Comparison of ENCODE assay signal across 8 mouse cellular contexts in the genomic region with DNA sequence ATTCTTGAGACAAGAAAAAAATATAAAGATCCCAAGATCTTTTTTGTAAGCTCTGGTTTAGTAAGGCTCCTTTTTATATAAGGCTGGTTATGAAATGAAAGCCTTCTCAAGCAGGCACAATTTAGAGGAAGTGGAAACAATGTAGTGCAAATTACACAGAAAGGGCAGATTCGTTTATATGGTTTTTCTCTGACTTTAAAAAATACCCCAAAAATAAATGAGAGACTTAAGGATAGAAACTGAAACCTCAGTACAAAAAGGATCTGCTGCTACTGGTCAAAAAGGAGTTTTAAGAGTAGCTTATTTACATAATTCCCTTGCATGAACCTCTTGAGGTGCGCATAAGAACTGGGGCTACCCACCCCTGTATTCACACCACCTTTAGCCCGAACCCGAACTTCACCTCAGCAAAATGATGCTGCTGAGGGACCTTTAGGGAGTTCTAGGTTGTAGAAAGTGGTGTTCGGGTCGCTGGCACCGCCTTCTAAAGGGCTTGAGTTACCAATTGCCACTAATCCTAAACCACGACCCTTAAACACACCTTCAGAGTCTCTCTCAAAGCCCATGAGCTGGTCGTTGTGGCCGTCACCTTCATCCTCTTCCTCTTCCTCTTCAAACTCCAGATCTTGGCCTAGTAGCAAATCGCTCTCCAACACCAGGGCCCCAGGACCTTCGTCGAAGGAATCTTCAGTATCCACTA. TPM values are rescaled to one million over a fixed set of nuclear protein-coding genes. Genes with fewer than 3 reads are reported as not detected.
DNase-seq lines count a peak whose midpoint lies in the region; ATAC-seq and TF ChIP-seq lines count a peak whose summit lies in the region.

No protein-coding gene starts in this region.

- peaks cover 12% of the 10 kb centered on the region; the same call in 1 of the 2 replicates for H3K4me1 ChIP-seq in lung, postnatal 0 days (ENCODE audit: insufficient read depth, low read depth, low read length)
- H3K4me1 ChIP-seq in embryonic fibroblast, embryonic 13.5 days (ENCODE audit: control insufficient read depth, insufficient read depth, low read length): no peaks in the 10 kb centered on the region
- H3K4me1 ChIP-seq in limb, embryonic 10.5 days: peaks cover 21% of the 10 kb centered on the region
- peaks cover 17% of the 10 kb centered on the region for H3K4me1 ChIP-seq in olfactory bulb, adult 2 months (ENCODE audit: control insufficient read depth, insufficient read depth, low read length)

- no peak for TF ChIP-seq CTCF in lung, postnatal 0 days (IDR thresholded peaks at IDR 0.05)
- no peak for TF ChIP-seq CTCF in embryonic fibroblast, embryonic 13.5 days (IDR thresholded peaks at IDR 0.05; ENCODE audit: borderline replicate concordance, insufficient read depth, low read length)
- no peak for TF ChIP-seq CTCF in olfactory bulb, adult 2 months (IDR thresholded peaks at IDR 0.05; ENCODE audit: insufficient read depth, low read depth, low read length)

- no peak for ATAC-seq in lung, postnatal 0 days

- peaks cover 56% of the 10 kb centered on the region for H3K36me3 ChIP-seq in lung, postnatal 0 days (ENCODE audit: insufficient read depth, low read length)
- H3K36me3 ChIP-seq in limb, embryonic 10.5 days: peaks cover 87% of the 10 kb centered on the region

- no peak for TF ChIP-seq EP300 in lung, postnatal 0 days (IDR thresholded peaks at IDR 0.05)

- H3K9me3 ChIP-seq in lung, postnatal 0 days (ENCODE audit: low read length): no peaks in the 10 kb centered on the region
- peaks cover 4% of the 10 kb centered on the region; the same call in 1 of the 2 replicates for H3K9me3 ChIP-seq in limb, embryonic 10.5 days (replicated peaks)

- H3K9ac ChIP-seq in lung, postnatal 0 days (replicated peaks; ENCODE audit: low read depth): peak overlapping the region; percentile 51

- no peak; the same call in 1 of the 2 replicates for TF ChIP-seq POLR2A in embryonic fibroblast, embryonic 13.5 days (IDR thresholded peaks at IDR 0.05; ENCODE audit: low read depth, low read length)
- TF ChIP-seq POLR2A in olfactory bulb, adult 2 months (IDR thresholded peaks at IDR 0.05; ENCODE audit: insufficient read depth, low read depth, low read length): no peak

- H3K4me3 ChIP-seq in lung, postnatal 0 days (ENCODE audit: low read depth, low read length): peak overlapping the region; percentile 86
- H3K4me3 ChIP-seq in embryonic fibroblast, embryonic 13.5 days (ENCODE audit: insufficient read depth, low read length): peak overlapping the region; percentile 67
- H3K4me3 ChIP-seq in limb, embryonic 10.5 days: peak overlapping the region; percentile 87
- H3K4me3 ChIP-seq in olfactory bulb, adult 2 months (ENCODE audit: insufficient read depth, low read depth, low read length): peak overlapping the region; percentile 69

- WGBS in lung, postnatal 0 days: 10% methylated on average over 13 of the region's 13 CpGs
- 23% methylated on average over 13 of the region's 13 CpGs for WGBS in limb, embryonic 10.5 days
- WGBS in olfactory bulb, adult 2 months: 10% methylated on average over 13 of the region's 13 CpGs

- peak overlapping the region; percentile 78 for H3K4me2 ChIP-seq in lung, postnatal 0 days (replicated peaks; ENCODE audit: low read depth, low read length)

- DNase-seq in lung, postnatal 0 days (ENCODE audit: low spot score): no peak
- DNase-seq in lung, postnatal 10 days: no peak
- no peak for DNase-seq in limb, embryonic 10.5 days (ENCODE audit: low spot score)
- DNase-seq in layer of hippocampus, postnatal 14 days (ENCODE audit: low spot score in 2 of 2): no peak
- DNase-seq in frontal cortex, postnatal 36 days (ENCODE audit: low spot score in 2 of 2): no peak
- DNase-seq in kidney, postnatal 10 days: no peak

- H3K27me3 ChIP-seq in lung, postnatal 0 days (replicated peaks; ENCODE audit: insufficient read depth, low read length): no peaks in the 10 kb centered on the region
- H3K27me3 ChIP-seq in limb, embryonic 10.5 days (ENCODE audit: low read depth, poor library complexity, severe bottlenecking): no peaks in the 10 kb centered on the region

- H3K27ac ChIP-seq in lung, postnatal 0 days (ENCODE audit: low read length): peak overlapping the region; percentile 67
- H3K27ac ChIP-seq in embryonic fibroblast, embryonic 13.5 days (ENCODE audit: insufficient read depth, low read length): peak overlapping the region; percentile 23
- H3K27ac ChIP-seq in limb, embryonic 10.5 days: peak overlapping the region; percentile 95
- peak overlapping the region; percentile 25; the same call in 1 of the 2 replicates for H3K27ac ChIP-seq in olfactory bulb, adult 2 months (ENCODE audit: insufficient read depth, low read depth, low read length)

RNA-seq across cellular contexts. Expression of gene Zfp513, which starts 0.9 kb away (rescaled TPM):
- 6.6 and 7.4 TPM in 2 replicates for polyA plus RNA-seq in lung, postnatal 0 days (2015; fragmentation: Nextera tagmentation; extraction: Ambion mirVana)
- polyA plus RNA-seq in embryonic fibroblast, embryonic 13.5 days (2011; ENCODE audit: insufficient read length, low read depth, missing spikeins): 18.6 and 20.3 TPM in 2 replicates
- 11.8 and 11.9 TPM in 2 replicates for polyA plus RNA-seq in limb, embryonic 10.5 days (2016; fragmentation: Nextera tagmentation; extraction: Ambion mirVana)
- not detected in 2 replicates for polyA plus RNA-seq in olfactory bulb, adult 2 months (2012; ENCODE audit: insufficient read depth, insufficient read length, low replicate concordance, missing spikeins)
- total RNA-seq in layer of hippocampus, postnatal 14 days (2021): 10 to 100 TPM; 25.5 to 31.3 TPM

RNA-seq across cellular contexts. Expression of gene Eif2b4, which starts 8.0 kb away (rescaled TPM):
- polyA plus RNA-seq in lung, postnatal 0 days (2015; fragmentation: Nextera tagmentation; extraction: Ambion mirVana): 44.4 and 45.0 TPM in 2 replicates
- polyA plus RNA-seq in embryonic fibroblast, embryonic 13.5 days (2011; ENCODE audit: insufficient read length, low read depth, missing spikeins): 19.8 and 21.6 TPM in 2 replicates
- polyA plus RNA-seq in limb, embryonic 10.5 days (2016; fragmentation: Nextera tagmentation; extraction: Ambion mirVana): 85.7 and 89.6 TPM in 2 replicates
- polyA plus RNA-seq in olfactory bulb, adult 2 months (2012; ENCODE audit: insufficient read depth, insufficient read length, low replicate concordance, missing spikeins): not detected in 2 replicates
- total RNA-seq in layer of hippocampus, postnatal 14 days (2021): 10 to 100 TPM; 48.1 to 55.2 TPM

RNA-seq across cellular contexts. Expression of gene Snx17, which starts 8.2 kb away (rescaled TPM):
- 103 and 106 TPM in 2 replicates for polyA plus RNA-seq in lung, postnatal 0 days (2015; fragmentation: Nextera tagmentation; extraction: Ambion mirVana)
- 91.9 and 113 TPM in 2 replicates for polyA plus RNA-seq in embryonic fibroblast, embryonic 13.5 days (2011; ENCODE audit: insufficient read length, low read depth, missing spikeins)
- 128 and 140 TPM in 2 replicates for polyA plus RNA-seq in limb, embryonic 10.5 days (2016; fragmentation: Nextera tagmentation; extraction: Ambion mirVana)
- polyA plus RNA-seq in olfactory bulb, adult 2 months (2012; ENCODE audit: insufficient read depth, insufficient read length, low replicate concordance, missing spikeins): not detected in 2 replicates
- total RNA-seq in layer of hippocampus, postnatal 14 days (2021): 10 to 100 TPM; 79.5 to 80.3 TPM

RNA-seq across cellular contexts. Expression of gene Ppm1g, which starts 19.3 kb away (rescaled TPM):
- polyA plus RNA-seq in lung, postnatal 0 days (2015; fragmentation: Nextera tagmentation; extraction: Ambion mirVana): 77.6 TPM in 2 replicates
- polyA plus RNA-seq in embryonic fibroblast, embryonic 13.5 days (2011; ENCODE audit: insufficient read length, low read depth, missing spikeins): 131 and 132 TPM in 2 replicates
- 189 and 210 TPM in 2 replicates for polyA plus RNA-seq in limb, embryonic 10.5 days (2016; fragmentation: Nextera tagmentation; extraction: Ambion mirVana)
- not detected in 2 replicates for polyA plus RNA-seq in olfactory bulb, adult 2 months (2012; ENCODE audit: insufficient read depth, insufficient read length, low replicate concordance, missing spikeins)
- 10 to 100 TPM; 84.9 to 85.7 TPM for total RNA-seq in layer of hippocampus, postnatal 14 days (2021)

RNA-seq across cellular contexts. Expression of gene Gtf3c2, which starts 21.2 kb away (rescaled TPM):
- 24.2 and 26.2 TPM in 2 replicates for polyA plus RNA-seq in lung, postnatal 0 days (2015; fragmentation: Nextera tagmentation; extraction: Ambion mirVana)
- 51.0 and 69.2 TPM in 2 replicates for polyA plus RNA-seq in embryonic fibroblast, embryonic 13.5 days (2011; ENCODE audit: insufficient read length, low read depth, missing spikeins)
- polyA plus RNA-seq in limb, embryonic 10.5 days (2016; fragmentation: Nextera tagmentation; extraction: Ambion mirVana): 120 and 136 TPM in 2 replicates
- polyA plus RNA-seq in olfactory bulb, adult 2 months (2012; ENCODE audit: insufficient read depth, insufficient read length, low replicate concordance, missing spikeins): not detected in 2 replicates
- total RNA-seq in layer of hippocampus, postnatal 14 days (2021): 10 to 100 TPM; 61.2 to 64.7 TPM

Comparison
In these comparisons a context has a peak if more than half of its experiments do, and no peak if none do; other contexts are left out.
1. H3K27ac ChIP-seq: peak in every context shown above with its lines; median percentile 95 in limb, embryonic 10.5 days; 67 in lung, postnatal 0 days; 25 in olfactory bulb, adult 2 months; 23 in embryonic fibroblast, embryonic 13.5 days.
2. RNA of gene Eif2b4, which starts 8.0 kb away (polyA plus RNA-seq): 85.7 to 89.6 TPM in limb, embryonic 10.5 days, 44.4 to 45.0 TPM in lung, postnatal 0 days and 19.8 to 21.6 TPM in embryonic fibroblast, embryonic 13.5 days; not detected in olfactory bulb, adult 2 months; every median in the first group is over 10 times any median in the second.
3. Peak in every context shown above with its lines, with median percentiles within 50 percentile points of each other: H3K4me3 ChIP-seq.